Mouse (Mus musculus) yolk sac, embryonic 10.5 days (tissue): ENCODE data around the gene St8sia1.

ENCODE experiments used
- DNase-seq: peaks from one replicate; pipeline ENCODE4 v3.0.0-alpha.2; 2017; ENCODE audit warnings: low spot score

St8sia1 gene

GRCm38 (mm10) chr6:142945461-142945860, 18.8 kb downstream of the St8sia1 start:
- DNase-seq, result no peak

DNA sequence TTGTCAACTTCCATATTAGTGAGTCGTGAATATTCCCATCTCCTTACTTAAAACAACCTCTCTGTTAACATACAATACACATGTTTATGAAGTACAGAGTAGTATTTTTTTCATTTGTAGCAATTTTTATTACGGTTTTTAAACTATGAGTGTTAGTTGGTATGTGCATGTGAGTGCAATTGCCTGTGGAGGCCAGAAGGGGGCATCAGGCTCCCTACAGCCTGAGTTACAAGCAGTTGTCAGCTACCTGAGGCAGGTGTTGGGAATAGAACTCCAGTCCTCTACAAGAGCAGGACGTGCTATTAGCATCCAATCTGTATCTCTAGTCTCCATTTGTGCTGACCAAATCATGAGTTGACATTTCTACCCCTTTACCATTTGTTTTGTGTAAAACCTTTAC, 19.8 kb downstream of the St8sia1 start:
- no peak for DNase-seq

- DNase-seq, result no peak
These were observed 20.8 kb downstream of the St8sia1 start for GRCm38 (mm10) chr6:142943419-142943818.

DNA sequence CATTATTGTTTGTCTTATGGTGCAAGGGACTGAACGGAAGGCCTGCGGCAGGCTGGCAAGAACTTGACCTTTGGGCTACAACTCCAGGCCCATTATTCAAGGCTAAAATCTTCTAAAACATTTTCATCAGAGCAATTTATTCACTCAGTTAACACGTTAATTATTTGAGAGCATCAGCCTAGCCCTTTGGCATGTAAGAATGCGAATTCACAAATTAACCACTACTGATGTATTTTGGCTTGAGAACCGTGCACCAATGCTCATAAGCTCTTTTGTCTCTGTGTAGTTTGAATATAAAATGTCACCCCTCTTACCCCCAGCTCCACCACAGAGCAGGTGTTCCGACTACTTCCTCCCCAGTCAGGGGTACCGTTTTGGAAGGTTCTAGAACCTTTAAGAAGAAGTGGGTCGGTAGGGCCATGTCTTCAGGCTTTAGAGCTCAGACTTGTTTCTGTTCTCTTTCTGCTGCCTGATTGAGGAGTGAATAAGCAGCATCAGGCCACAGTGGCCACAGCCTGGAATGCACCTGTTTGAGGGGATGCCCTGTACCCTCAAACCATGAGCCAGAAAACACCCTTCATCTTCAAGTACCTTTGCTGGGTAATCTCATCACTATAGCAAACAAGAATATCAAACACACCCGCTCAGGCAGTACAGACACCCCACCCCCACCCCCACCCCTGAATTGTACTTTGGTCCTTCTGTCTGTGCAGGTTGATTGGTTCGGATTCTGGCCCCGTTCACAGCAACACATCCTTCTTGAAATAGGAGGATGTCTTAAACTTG, 22.5 kb downstream of the St8sia1 start:
- DNase-seq, result no peak

DNA sequence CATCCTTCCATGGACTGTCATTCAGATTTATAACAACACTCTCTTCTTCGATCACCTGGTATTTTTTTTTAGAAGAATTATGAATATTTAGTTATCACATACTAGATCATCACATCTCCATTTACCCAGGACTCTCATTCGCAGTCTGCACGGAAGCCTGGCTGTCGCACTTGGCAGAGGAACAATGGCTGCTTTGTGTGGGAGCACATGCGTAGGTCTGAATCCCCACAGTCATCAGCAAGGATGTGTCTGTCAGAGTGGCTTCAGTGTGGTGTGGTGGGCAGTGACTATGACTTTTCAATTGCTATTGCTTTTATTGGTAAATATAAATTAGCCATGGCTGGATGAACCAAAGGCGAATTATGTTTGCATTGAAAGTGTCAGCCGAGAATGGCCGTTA, 23.2 kb downstream of the St8sia1 start:
- no peak for DNase-seq

GRCm38 (mm10) chr6:142938549-142939345, 25.5 kb downstream of the St8sia1 start:
- no peak for DNase-seq

DNA sequence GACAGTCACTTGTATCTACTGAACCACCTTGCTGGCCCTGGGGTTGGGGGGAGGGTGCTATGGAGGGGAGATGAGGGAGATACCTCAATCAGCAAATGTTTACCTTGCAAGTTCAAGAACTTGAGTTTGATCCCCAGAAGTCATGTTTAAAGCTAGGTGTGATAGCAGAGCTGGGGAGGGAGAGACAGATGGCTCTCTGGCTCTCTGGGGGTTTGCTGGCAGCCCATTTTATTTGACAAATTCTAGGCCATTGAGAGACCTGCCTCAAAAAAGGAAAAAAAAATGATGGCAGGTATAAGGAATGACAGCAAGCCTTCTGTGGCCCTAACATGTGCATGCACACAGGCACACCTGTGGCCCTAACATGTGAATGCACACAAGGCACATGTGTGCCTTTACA, 26.2 kb downstream of the St8sia1 start:
- DNase-seq, result no peak

DNA sequence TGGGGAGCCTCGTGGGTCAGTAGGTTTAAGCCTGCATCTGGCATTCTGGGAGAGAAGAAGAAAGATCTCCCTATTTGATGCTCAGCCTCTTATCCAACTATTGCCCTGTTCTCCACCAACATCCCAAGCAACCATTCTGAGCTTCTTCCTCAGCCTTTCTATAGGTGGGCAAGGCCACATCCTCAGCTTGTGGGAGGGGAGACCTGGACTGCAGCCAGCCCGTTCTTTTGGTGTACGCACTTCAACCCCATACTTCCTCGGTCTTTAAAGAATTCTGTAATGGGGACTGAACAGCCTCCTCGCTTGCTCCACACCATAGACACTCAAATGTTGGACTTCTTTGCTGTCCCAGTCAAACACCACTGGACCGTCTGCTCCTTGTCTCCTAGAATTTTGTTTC, 31.7 kb downstream of the St8sia1 start:
- DNase-seq, result no peak

GRCm38 (mm10) chr6:142932144-142932543, 32.1 kb downstream of the St8sia1 start:
- DNase-seq, result no peak

- DNase-seq, result no peak
These were observed 35.5 kb downstream of the St8sia1 start for GRCm38 (mm10) chr6:142928551-142929309.

DNA sequence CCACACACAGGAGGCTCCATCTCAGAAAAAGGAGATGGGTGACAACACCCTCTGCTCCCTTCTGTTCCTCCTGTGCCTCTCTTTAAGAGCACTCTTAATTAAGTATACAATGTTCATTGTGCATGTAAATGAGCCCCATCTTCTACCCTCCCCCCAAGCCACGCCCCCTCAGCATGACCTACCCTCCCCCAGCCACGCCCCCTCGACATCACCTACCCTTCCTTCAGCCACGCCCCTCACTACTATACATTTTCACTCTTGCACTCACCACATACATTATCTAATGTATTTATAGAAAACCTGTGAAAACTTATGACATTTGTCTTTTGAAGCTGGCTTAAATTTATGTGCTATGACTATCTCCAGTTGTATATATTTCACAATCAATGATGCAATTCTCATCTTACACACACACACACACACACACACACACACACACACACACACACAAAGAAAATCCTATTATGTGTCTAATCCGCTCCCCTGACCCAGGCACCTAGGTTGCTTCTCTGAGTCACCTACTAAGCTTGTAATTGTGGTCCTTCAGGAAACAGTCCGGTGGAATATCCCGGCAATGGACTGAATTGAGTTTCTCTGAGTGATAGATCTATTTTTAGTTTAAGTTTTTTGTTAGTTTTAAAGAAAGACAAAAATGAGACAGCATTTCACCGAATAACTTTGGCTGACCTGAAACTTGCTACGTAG, 37.2 kb downstream of the St8sia1 start:
- DNase-seq, result no peak

DNA sequence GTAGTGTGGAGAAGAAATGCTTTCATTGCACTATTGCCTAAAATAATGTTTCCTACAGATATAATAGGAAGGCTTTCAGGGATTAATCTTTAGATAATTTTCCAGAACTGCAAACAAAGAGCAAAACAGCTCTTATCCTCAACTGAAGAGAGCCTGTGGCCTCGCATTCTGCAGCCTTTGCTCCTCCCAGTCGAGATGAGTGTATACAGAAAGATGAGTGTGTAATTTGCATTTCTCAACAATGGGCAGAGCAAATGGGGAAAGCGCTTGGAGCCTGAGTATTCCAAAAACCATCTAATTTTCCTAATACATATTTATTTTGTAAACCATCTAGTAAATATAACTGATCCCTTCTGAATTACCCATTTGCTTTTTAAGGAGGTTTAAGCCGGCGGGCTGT, 38.3 kb downstream of the St8sia1 start:
- no peak for DNase-seq

- no peak for DNase-seq
These were observed 38.9 kb downstream of the St8sia1 start for GRCm38 (mm10) chr6:142925374-142925773.

DNA sequence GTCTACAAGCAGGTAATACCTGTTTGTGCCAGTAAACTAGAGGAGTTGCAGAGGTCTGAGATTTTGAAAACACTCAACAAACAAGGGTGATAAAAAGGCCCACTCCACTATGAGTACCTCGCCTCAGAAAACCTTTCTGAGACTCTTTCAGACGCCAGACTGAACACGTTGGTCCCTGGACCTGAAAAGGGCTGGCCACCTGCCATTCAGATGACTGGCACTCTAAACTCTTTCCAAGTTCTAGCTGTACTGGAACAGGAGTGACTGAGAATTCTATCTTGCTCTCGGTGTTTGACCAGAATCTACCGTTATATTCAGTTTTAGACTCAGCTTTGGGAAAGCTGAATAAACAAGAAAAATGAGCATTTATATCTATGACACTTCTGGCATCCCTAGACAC, 43.4 kb downstream of the St8sia1 start:
- no peak for DNase-seq

DNA sequence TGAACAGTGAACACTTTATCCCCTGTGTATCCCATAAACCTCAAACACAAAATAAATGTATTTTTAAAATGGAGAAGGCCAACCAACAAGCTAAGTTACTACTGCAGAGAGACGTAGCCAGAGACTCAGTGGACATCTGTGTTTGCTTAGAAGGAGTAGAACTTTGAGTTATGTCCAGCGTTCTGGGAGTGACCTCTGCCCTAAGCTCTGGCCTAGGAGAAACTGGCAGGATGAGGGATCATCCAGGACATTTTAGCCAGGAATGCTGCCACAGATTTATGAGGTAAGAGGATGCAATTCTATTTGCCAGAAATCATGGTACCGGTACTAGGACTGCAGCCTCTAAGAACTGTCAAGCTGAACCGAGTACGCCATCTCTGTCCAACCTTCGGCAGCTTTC, 45.6 kb downstream of the St8sia1 start:
- DNase-seq, result no peak

DNA sequence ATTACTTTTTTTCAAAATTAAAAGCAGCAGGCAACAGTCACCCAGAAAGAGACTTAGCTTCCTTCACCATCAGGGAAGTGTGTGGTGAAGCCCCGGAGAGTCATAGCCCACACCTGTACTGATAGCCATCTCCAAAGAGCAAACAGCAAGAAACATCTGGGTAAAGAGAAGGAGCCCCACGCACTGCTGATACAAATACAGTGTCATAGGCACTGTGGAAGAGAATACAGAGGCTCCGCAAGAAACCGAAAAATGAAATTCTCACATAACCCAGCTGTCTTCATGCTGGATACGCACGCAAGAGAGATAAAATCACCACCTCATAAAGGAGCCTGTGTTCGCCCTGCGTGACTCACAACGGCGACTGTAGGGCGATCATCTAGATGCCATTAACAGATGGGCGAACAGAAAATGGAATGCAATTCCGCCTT, 46.8 kb downstream of the St8sia1 start:
- no peak for DNase-seq

- no peak for DNase-seq
These were observed 47.8 kb downstream of the St8sia1 start for GRCm38 (mm10) chr6:142916271-142916941.

GRCm38 (mm10) chr6:142915464-142915863, 48.8 kb downstream of the St8sia1 start:
- DNase-seq, result no peak

DNA sequence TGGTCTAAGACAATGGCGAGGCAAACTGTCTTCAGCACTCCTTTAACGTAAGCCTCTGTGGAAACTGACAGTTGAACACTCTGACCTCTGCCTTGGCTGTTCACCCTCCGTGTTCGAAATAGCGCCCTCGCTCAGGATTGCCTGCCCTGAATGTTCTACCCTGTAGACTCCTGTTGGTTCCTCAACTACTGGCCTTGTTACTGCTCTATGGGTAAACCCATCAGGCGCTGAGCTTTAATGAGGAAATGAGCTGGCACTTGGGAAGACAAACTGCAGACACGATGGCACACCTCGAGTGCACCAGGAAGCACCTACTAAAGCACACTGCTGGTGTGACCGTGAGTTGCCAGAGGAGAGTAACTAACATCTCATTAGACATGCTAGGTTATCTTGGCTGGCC, 49.6 kb downstream of the St8sia1 start:
- no peak for DNase-seq

GRCm38 (mm10) chr6:142911263-142911662, 53.0 kb downstream of the St8sia1 start:
- no peak for DNase-seq

- DNase-seq, result no peak
These were observed 53.5 kb downstream of the St8sia1 start for GRCm38 (mm10) chr6:142910721-142911120.

DNA sequence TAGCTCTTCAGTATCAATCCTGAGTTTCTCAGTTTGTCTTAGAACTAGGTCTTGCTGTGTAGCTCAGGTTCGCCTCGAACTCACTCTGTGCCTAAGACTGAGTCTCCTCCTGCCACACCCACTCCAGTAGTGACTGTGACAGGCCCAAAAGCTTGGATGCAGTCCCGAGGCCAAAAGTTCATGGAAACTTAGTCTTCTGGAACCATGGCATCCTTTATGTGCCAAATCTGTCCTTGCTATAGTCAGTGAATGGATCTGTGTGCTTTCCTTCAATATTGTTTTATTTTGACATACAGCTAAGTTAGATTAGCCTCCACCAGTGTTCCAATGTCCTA, 54.5 kb downstream of the St8sia1 start:
- no peak for DNase-seq
